Mouse (Mus musculus): ENCODE results near the gene Tmprss13. TPM values are rescaled to one million over a fixed set of nuclear protein-coding genes. Genes with fewer than 3 reads are reported as not detected.

The Tmprss13 gene
- total RNA-seq, 2 experiments from 2014 or later: 6.2 to 7.9 TPM

- no peak for DNase-seq
These were observed 10.7 kb downstream of the Tmprss13 start for GRCm38 (mm10) chr9:45329577-45329976.

GRCm38 (mm10) chr9:45337406-45337805 lies 18.5 kb downstream of the Tmprss13 start:
- no peak for DNase-seq

GRCm38 (mm10) chr9:45343066-45343465 lies 24.2 kb downstream of the Tmprss13 start:
- DNase-seq: no peak

GRCm38 (mm10) chr9:45345516-45345915 lies 26.6 kb downstream of the Tmprss13 start:
- peak; percentile 45 to 56 for DNase-seq

GRCm38 (mm10) chr9:45346276-45346675 lies 27.4 kb downstream of the Tmprss13 start:
- no peak for DNase-seq

- DNase-seq: no peak
These were observed 29.7 kb downstream of the Tmprss13 start for GRCm38 (mm10) chr9:45348560-45348959.

- no peak for DNase-seq
These were observed 30.3 kb downstream of the Tmprss13 start for GRCm38 (mm10) chr9:45349181-45349580.

GRCm38 (mm10) chr9:45349851-45350250 lies 31.0 kb downstream of the Tmprss13 start:
- no peak for DNase-seq

GRCm38 (mm10) chr9:45355192-45355591 lies 36.3 kb downstream of the Tmprss13 start:
- DNase-seq: no peak

GRCm38 (mm10) chr9:45358356-45358755 lies 39.5 kb downstream of the Tmprss13 start:
- no peak for DNase-seq

- peak; percentile 63 to 67 for DNase-seq
These were observed 43.2 kb downstream of the Tmprss13 start for GRCm38 (mm10) chr9:45362051-45362461.

GRCm38 (mm10) chr9:45363639-45364214 lies 44.8 kb downstream of the Tmprss13 start:
- no peak for DNase-seq

- peak; percentile 20 to 25 for DNase-seq
These were observed 48.8 kb downstream of the Tmprss13 start for GRCm38 (mm10) chr9:45367716-45368115.

- peak; percentile 66 to 75 for DNase-seq
These were observed 49.5 kb downstream of the Tmprss13 start for GRCm38 (mm10) chr9:45368341-45368901.

- peak; percentile 57 to 79 for DNase-seq
These were observed 51.2 kb downstream of the Tmprss13 start, which contains the start of gene Fxyd6 for GRCm38 (mm10) chr9:45370117-45370561. Gene Fxyd6, plus strand, starts transcription at chr9:45370185.

GRCm38 (mm10) chr9:45370616-45371336 lies 51.9 kb downstream of the Tmprss13 start:
- no peak for DNase-seq

GRCm38 (mm10) chr9:45371337-45371707 lies 52.4 kb downstream of the Tmprss13 start:
- DNase-seq: no peak

GRCm38 (mm10) chr9:45373896-45374295 lies 55.0 kb downstream of the Tmprss13 start:
- DNase-seq: no peak

GRCm38 (mm10) chr9:45374988-45375502 lies 56.1 kb downstream of the Tmprss13 start:
- DNase-seq: no peak

- no peak for DNase-seq
These were observed 57.5 kb downstream of the Tmprss13 start for GRCm38 (mm10) chr9:45376427-45376826.

GRCm38 (mm10) chr9:45376883-45377282 lies 58.0 kb downstream of the Tmprss13 start:
- DNase-seq: no peak

GRCm38 (mm10) chr9:45380411-45381251 lies 61.7 kb downstream of the Tmprss13 start:
- DNase-seq: no peak
